Mouse (Mus musculus) C2C12 (cell line): ENCODE measurements around the gene 1700030K09Rik.

Source experiments
- CEBPB ChIP-seq: IDR thresholded peaks from one replicate; pipeline ENCODE4 v1.6.1; 2011; ENCODE audit warnings: low read depth, mild to moderate bottlenecking, control low read depth, moderate library complexity
- CTCF ChIP-seq: IDR thresholded peaks from one replicate; pipeline ENCODE4 v1.5.1; 2011; ENCODE audit not compliant: control insufficient read depth, insufficient read depth, insufficient read length

DNA sequence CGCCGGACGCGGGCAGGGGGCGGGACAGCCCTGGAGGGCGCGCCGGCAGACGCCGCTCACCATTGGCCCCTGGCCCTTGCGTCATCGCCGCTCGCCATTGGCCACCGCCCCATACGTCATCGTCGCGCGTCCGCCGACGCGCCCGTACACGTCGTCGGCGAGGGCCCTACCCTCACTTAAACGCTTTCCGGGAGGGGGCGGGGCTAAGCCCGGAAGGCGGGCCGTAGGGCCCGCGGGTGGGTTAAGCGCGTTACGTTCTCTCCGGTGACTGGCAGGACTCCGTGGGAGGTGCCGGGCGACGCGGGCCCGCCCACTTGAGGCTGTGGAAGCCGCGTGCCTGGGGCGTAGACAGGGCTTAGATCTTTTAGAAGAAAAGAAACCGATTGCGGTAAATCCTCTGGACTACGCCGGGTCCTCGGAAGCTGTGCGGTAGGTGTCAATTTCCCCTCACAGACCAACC is 49.0 kb downstream of the 1700030K09Rik start:
- TF ChIP-seq CTCF (no peak), CEBPB (no peak)
